Mouse (Mus musculus): ENCODE results near the gene Tstd2. TPM values are rescaled to one million over a fixed set of nuclear protein-coding genes. Genes with fewer than 3 reads are reported as not detected.

The Tstd2 gene
- 33.5 and 39.2 TPM in 2 replicates for polyA plus RNA-seq (2014; fragmentation: Nextera tagmentation; extraction: Ambion mirVana)

GRCm38 (mm10) chr4:46138287-46139222 is at the start of gene Tstd2, which contains the start of gene Ncbp1:
Tstd2 (minus strand) TSS chr4:46138694.
Ncbp1 (plus strand) TSS chr4:46138613.
- Histone ChIP-seq H3K36me3 (ENCODE audit: insufficient read depth) (peaks cover 23% of the 10 kb centered on the region), H3K9ac (peak within 1 kb of the TSS; percentile 89), H3K4me3 (ENCODE audit: low read depth, low read length) (peak within 1 kb of the TSS; percentile 79), H3K9me3 (ENCODE audit: low read depth, low read length) (no peaks in the 10 kb centered on the region), H3K27ac (ENCODE audit: low read depth) (peak within 1 kb of the TSS; percentile 99), H3K4me1 (ENCODE audit: insufficient read depth) (peaks cover 11% of the 10 kb centered on the region; the same call in 1 of the 2 replicates), H3K4me2 (peak within 1 kb of the TSS; percentile 73), H3K27me3 (ENCODE audit: insufficient read depth, low read length) (no peaks in the 10 kb centered on the region)
- DNase-seq (peak; percentile 96), ATAC-seq (ENCODE audit: insufficient read depth) (peak; percentile 92)
- WGBS: under 1% methylated on average over 81 of the region's 90 CpGs
- no peak for TF ChIP-seq CTCF (IDR thresholded peaks at IDR 0.05; ENCODE audit: low read depth)

GRCm38 (mm10) chr4:46186466-46186865 is 48.0 kb upstream of the Tstd2 start:
- H3K4me3 ChIP-seq (ENCODE audit: low read depth, low read length): no peak overlapping the region
- no peak overlapping the region for H3K27ac ChIP-seq (ENCODE audit: low read depth)
- 77% methylated on average over 3 of the region's 3 CpGs for WGBS
- no peak for TF ChIP-seq CTCF (IDR thresholded peaks at IDR 0.05; ENCODE audit: low read depth)
- ATAC-seq (ENCODE audit: insufficient read depth) (no peak), DNase-seq (no peak)
- H3K36me3 ChIP-seq (ENCODE audit: insufficient read depth): peaks cover 67% of the 10 kb centered on the region
- no peaks in the 10 kb centered on the region for H3K4me1 ChIP-seq (ENCODE audit: insufficient read depth)
- H3K9me3 ChIP-seq (ENCODE audit: low read depth, low read length): no peaks in the 10 kb centered on the region
- no peak overlapping the region for H3K9ac ChIP-seq
- no peak overlapping the region for H3K4me2 ChIP-seq
- no peaks in the 10 kb centered on the region for H3K27me3 ChIP-seq (ENCODE audit: insufficient read depth, low read length)

GRCm38 (mm10) chr4:46185890-46186289 is 47.4 kb upstream of the Tstd2 start:
- no peaks in the 10 kb centered on the region for H3K9me3 ChIP-seq (ENCODE audit: low read depth, low read length)
- H3K9ac ChIP-seq: no peak overlapping the region
- H3K27me3 ChIP-seq (ENCODE audit: insufficient read depth, low read length): no peaks in the 10 kb centered on the region
- H3K27ac ChIP-seq (ENCODE audit: low read depth): 0 out of 2 replicates have a peak overlapping the region, but pooled peaks have one; percentile 24
- no peak for TF ChIP-seq CTCF (IDR thresholded peaks at IDR 0.05; ENCODE audit: low read depth)
- no peak overlapping the region for H3K4me2 ChIP-seq
- no peaks in the 10 kb centered on the region for H3K4me1 ChIP-seq (ENCODE audit: insufficient read depth)
- peaks cover 67% of the 10 kb centered on the region for H3K36me3 ChIP-seq (ENCODE audit: insufficient read depth)
- no peak for DNase-seq
- ATAC-seq (ENCODE audit: insufficient read depth): 0 out of 2 replicates have a peak, but pooled peaks have one; percentile 21
- no peak overlapping the region for H3K4me3 ChIP-seq (ENCODE audit: low read depth, low read length)
- WGBS: 70% methylated on average over 9 of the region's 9 CpGs

- no peaks in the 10 kb centered on the region for H3K4me1 ChIP-seq (ENCODE audit: insufficient read depth)
- DNase-seq: peak; percentile 51
Measured at GRCm38 (mm10) chr4:46185423-46185822, 46.9 kb upstream of the Tstd2 start.

GRCm38 (mm10) chr4:46182181-46182580 is 43.7 kb upstream of the Tstd2 start:
- Histone ChIP-seq H3K27ac (ENCODE audit: low read depth) (no peak overlapping the region), H3K9me3 (ENCODE audit: low read depth, low read length) (no peaks in the 10 kb centered on the region), H3K27me3 (ENCODE audit: insufficient read depth, low read length) (no peaks in the 10 kb centered on the region), H3K36me3 (ENCODE audit: insufficient read depth) (peaks cover 70% of the 10 kb centered on the region), H3K4me3 (ENCODE audit: low read depth, low read length) (no peak overlapping the region), H3K4me1 (ENCODE audit: insufficient read depth) (no peaks in the 10 kb centered on the region), H3K9ac (no peak overlapping the region), H3K4me2 (no peak overlapping the region)
- TF ChIP-seq CTCF (IDR thresholded peaks at IDR 0.05; ENCODE audit: low read depth): no peak
- ATAC-seq (ENCODE audit: insufficient read depth) (no peak), DNase-seq (no peak)
- WGBS: 82% methylated on average over 7 of the region's 7 CpGs

More at GRCm38 (mm10) chr4:46185423-46185822, 46.9 kb upstream of the Tstd2 start:
- Histone ChIP-seq H3K9ac (no peak overlapping the region), H3K27me3 (ENCODE audit: insufficient read depth, low read length) (no peaks in the 10 kb centered on the region), H3K9me3 (ENCODE audit: low read depth, low read length) (no peaks in the 10 kb centered on the region), H3K27ac (ENCODE audit: low read depth) (peak overlapping the region; percentile 55; the same call in 1 of the 2 replicates), H3K36me3 (ENCODE audit: insufficient read depth) (peaks cover 62% of the 10 kb centered on the region), H3K4me2 (no peak overlapping the region), H3K4me3 (ENCODE audit: low read depth, low read length) (no peak overlapping the region)
- 39% methylated on average over 8 of the region's 8 CpGs for WGBS
- ATAC-seq (ENCODE audit: insufficient read depth): peak; percentile 66
- no peak for TF ChIP-seq CTCF (IDR thresholded peaks at IDR 0.05; ENCODE audit: low read depth)

- whole genome bisulfite sequencing: 65% methylated on average over 6 of the region's 6 CpGs
- Histone ChIP-seq H3K27me3 (ENCODE audit: insufficient read depth, low read length) (no peaks in the 10 kb centered on the region), H3K9me3 (ENCODE audit: low read depth, low read length) (no peaks in the 10 kb centered on the region), H3K4me3 (ENCODE audit: low read depth, low read length) (no peak overlapping the region), H3K27ac (ENCODE audit: low read depth) (no peak overlapping the region), H3K36me3 (ENCODE audit: insufficient read depth) (peaks cover 79% of the 10 kb centered on the region), H3K9ac (no peak overlapping the region), H3K4me2 (no peak overlapping the region), H3K4me1 (ENCODE audit: insufficient read depth) (no peaks in the 10 kb centered on the region)
- DNase-seq (no peak), ATAC-seq (ENCODE audit: insufficient read depth) (no peak)
- no peak for TF ChIP-seq CTCF (IDR thresholded peaks at IDR 0.05; ENCODE audit: low read depth)
Measured at GRCm38 (mm10) chr4:46181168-46181567, 42.7 kb upstream of the Tstd2 start.

GRCm38 (mm10) chr4:46177496-46177895 is 39.0 kb upstream of the Tstd2 start:
- H3K4me3 ChIP-seq (ENCODE audit: low read depth, low read length): no peak overlapping the region
- TF ChIP-seq CTCF (IDR thresholded peaks at IDR 0.05; ENCODE audit: low read depth): no peak
- ATAC-seq (ENCODE audit: insufficient read depth): no peak
- DNase-seq: no peak
- H3K9me3 ChIP-seq (ENCODE audit: low read depth, low read length): no peaks in the 10 kb centered on the region
- H3K4me2 ChIP-seq: no peak overlapping the region
- H3K9ac ChIP-seq: no peak overlapping the region
- H3K27ac ChIP-seq (ENCODE audit: low read depth): no peak overlapping the region
- H3K4me1 ChIP-seq (ENCODE audit: insufficient read depth): no peaks in the 10 kb centered on the region
- H3K27me3 ChIP-seq (ENCODE audit: insufficient read depth, low read length): no peaks in the 10 kb centered on the region
- WGBS: 87% methylated on average over 7 of the region's 7 CpGs
- H3K36me3 ChIP-seq (ENCODE audit: insufficient read depth): peaks cover 82% of the 10 kb centered on the region

Data from lung, embryonic 14.5 days (tissue).